Mouse (Mus musculus) monocyte, adult 2 months (primary cell): ENCODE measurements around the gene Rcc1.
A peak's percentile ranks its signal among the peaks of the same experiment; 100 is the strongest.

Experiments
- DNase-seq, 2 experiments: peaks; one replicate each; pipeline ENCODE4 v3.0.0; 2022; ENCODE audit warnings: low spot score in 2 of 2, low read depth in 1 of 2

Gene Rcc1

GRCm38 (mm10) chr4:132353481-132353885 lies at the start of gene Rcc1:
TSS of gene Rcc1 (minus strand) at chr4:132353605.
- peak; percentile 71 to 80 for DNase-seq

GRCm38 (mm10) chr4:132401016-132401415 lies 47.6 kb upstream of the Rcc1 start:
- DNase-seq: no peak

GRCm38 (mm10) chr4:132398863-132399262 lies 45.5 kb upstream of the Rcc1 start:
- no peak for DNase-seq

- no peak for DNase-seq
Measured at GRCm38 (mm10) chr4:132398045-132398774, 44.8 kb upstream of the Rcc1 start.

- DNase-seq: no peak
Measured at GRCm38 (mm10) chr4:132397120-132397519, 43.7 kb upstream of the Rcc1 start.

- no peak for DNase-seq
Measured at GRCm38 (mm10) chr4:132396251-132396650, 42.8 kb upstream of the Rcc1 start.

- DNase-seq: no peak
Measured at GRCm38 (mm10) chr4:132391063-132391740, 37.8 kb upstream of the Rcc1 start.

- DNase-seq: no peak
Measured at GRCm38 (mm10) chr4:132389302-132389701, 35.9 kb upstream of the Rcc1 start.

GRCm38 (mm10) chr4:132387617-132388016 lies 34.2 kb upstream of the Rcc1 start:
- DNase-seq: no peak

- no peak for DNase-seq
Measured at GRCm38 (mm10) chr4:132386846-132387245, 33.4 kb upstream of the Rcc1 start.

- DNase-seq: no peak
Measured at GRCm38 (mm10) chr4:132385771-132386410, 32.5 kb upstream of the Rcc1 start.

- DNase-seq: no peak
Measured at GRCm38 (mm10) chr4:132383455-132383854, 30.1 kb upstream of the Rcc1 start.

- no peak for DNase-seq
Measured at GRCm38 (mm10) chr4:132382296-132382695, 28.9 kb upstream of the Rcc1 start.

GRCm38 (mm10) chr4:132380965-132381616 lies 27.7 kb upstream of the Rcc1 start:
- no peak for DNase-seq

- no peak for DNase-seq
Measured at GRCm38 (mm10) chr4:132373820-132374219, 20.4 kb upstream of the Rcc1 start.

- no peak for DNase-seq
Measured at GRCm38 (mm10) chr4:132369953-132370750, 16.7 kb upstream of the Rcc1 start.

GRCm38 (mm10) chr4:132367480-132368201 lies 14.2 kb upstream of the Rcc1 start:
- DNase-seq: no peak

- DNase-seq: no peak
Measured at GRCm38 (mm10) chr4:132365450-132366060, 12.2 kb upstream of the Rcc1 start.

- DNase-seq: no peak
Measured at GRCm38 (mm10) chr4:132363487-132363886, 10.1 kb upstream of the Rcc1 start.

GRCm38 (mm10) chr4:132359510-132359909 lies 6.1 kb upstream of the Rcc1 start:
- DNase-seq: no peak
